Mouse (Mus musculus): Measurements from ENCODE around the gene Exoc8.

Exoc8 gene

GRCm38 (mm10) chr8:124845131-124845530, 52.4 kb downstream of the Exoc8 start:
- no peak for DNase-seq

All from thymus, postnatal 4 days (tissue).